Mouse (Mus musculus) small intestine, adult 2 months (tissue): ENCODE measurements at regions not wholly inside any gene's neighbourhood (a gene's known extent, or its start where the extent isn't known, plus 50 kb on each side); places are given as distances from the start of the nearest gene placed in this dataset.

Experiments used
- CTCF ChIP-seq: fragments of 200-500 bp; IDR thresholded peaks from 2 replicates; pipeline ENCODE4 v1.5.1; 2012; ENCODE audit warnings: low read depth, mild to moderate bottlenecking, control low read depth, inconsistent platforms, low read length, moderate library complexity, mixed read lengths; ENCODE audit not compliant: insufficient replicate concordance, insufficient read length; ENCODE audit errors: extremely low read depth
- POLR2A ChIP-seq: fragments of 200-500 bp; IDR thresholded peaks from 2 replicates; pipeline ENCODE4 v1.6.1; 2012; ENCODE audit warnings: low read depth, mild to moderate bottlenecking, control low read depth, inconsistent platforms, low read length, moderate library complexity

- TF ChIP-seq POLR2A (no peak), CTCF (no peak)
Observed at GRCm38 (mm10) chr16:95839512-95840253, 137.8 kb downstream of the Ets2 start.
